Mouse (Mus musculus): Measurements from ENCODE around the gene Lancl3. TPM values are rescaled to one million over a fixed set of nuclear protein-coding genes. Genes with fewer than 3 reads are reported as not detected.
A peak's percentile ranks its signal among the peaks of the same experiment; 100 is the strongest.
"Not testable (repeated sequence)": the region's sequence is repeated elsewhere in the genome, so short reads cannot be mapped to it uniquely, and the experiment has no call there.

Lancl3 gene
- polyA plus RNA-seq, 1 experiment from 2014 or later: 1.3 TPM

DNA sequence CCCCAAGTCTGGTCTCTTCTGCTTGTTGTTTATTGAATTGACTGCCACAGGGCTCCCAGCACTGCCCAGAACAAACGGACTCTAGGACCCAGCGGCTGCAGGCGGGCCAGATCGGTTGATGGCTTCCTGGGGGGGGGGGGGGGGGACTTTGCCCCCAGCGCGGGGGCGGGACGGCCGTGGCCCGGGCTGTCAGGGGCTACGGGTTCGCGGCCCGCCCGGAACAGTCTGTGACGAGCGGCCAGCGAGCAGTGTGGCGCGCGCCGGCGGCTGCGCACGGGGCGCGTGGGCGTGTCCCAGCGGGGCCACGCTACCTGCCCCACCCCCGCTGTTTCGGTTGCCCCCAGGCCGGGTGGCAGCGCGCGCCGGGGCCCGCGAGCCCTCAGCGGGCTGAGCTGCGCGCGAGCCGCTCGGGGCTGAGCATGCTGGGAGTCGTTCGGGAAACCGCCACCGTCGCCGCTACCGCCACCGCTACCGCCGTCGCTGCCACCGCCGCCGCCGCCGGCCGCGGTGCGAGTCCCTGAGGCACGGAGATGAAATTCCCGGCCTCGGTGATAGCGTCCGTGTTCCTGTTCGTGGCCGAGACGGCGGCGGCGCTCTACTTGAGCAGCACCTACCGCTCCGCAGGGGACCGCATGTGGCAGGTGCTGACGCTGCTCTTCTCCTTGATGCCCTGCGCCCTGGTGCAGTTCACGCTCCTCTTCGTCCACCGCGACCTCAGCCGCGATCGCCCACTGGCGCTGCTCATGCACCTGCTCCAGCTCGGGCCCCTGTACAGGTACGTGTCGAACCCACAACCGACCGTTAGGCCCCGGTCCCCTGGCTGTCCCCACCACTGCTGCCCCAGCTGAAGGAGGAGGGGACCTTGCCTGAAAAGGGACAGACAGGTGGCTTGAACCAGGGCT, 73.0 kb downstream of the Lancl3 start, which contains the start of gene Xk:
TSS of gene Xk (plus strand) at position 297 of the 902 bp plus-strand sequence.
- Histone ChIP-seq H3K9me3 (replicated peaks) (no peaks in the 10 kb centered on the region), H3K27me3 (no peaks in the 10 kb centered on the region), H3K4me1 (no peaks in the 10 kb centered on the region), H3K36me3 (no peaks in the 10 kb centered on the region), H3K9ac (peak within 1 kb of the TSS; percentile 51), H3K4me3 (replicated peaks) (peak within 1 kb of the TSS; percentile 59), H3K27ac (no peak within 1 kb of the TSS), H3K4me2 (peak within 1 kb of the TSS; percentile 61)
- 12% methylated on average over 71 of the region's 94 CpGs for WGBS
- ATAC-seq (replicated peaks; ENCODE audit: low FRiP score): peak; percentile 94

DNA sequence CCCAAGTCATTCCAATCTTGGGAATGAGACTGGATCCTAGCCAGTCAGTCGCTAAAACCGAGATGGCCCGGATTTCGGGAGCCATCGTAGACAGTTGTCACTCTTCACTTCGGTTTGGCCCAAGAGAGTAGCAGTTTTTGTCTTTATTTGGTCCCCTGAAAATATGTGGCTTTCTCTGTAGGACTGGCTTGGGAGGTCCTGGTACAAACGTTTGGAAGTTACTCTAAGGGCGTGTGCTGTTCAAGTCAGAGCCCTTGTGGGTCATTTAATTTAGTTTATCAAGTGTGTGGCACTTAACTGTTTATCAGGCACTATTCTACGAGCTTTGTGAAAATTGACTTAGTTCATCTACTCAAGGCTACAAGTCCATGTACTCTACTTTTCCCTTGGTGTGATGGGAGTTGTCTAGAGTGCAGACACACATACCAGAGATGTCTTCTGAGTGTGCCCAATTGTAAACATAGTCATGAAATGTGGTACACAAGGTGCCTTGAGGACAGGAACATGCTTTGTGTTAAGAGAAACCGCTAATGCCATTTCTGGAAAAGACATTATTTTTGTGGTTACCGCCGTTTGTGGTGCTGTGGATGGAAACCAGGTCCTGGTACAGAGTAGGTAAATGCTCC, 73.8 kb downstream of the Lancl3 start:
- H3K4me1 ChIP-seq: no peaks in the 10 kb centered on the region
- H3K27ac ChIP-seq: no peak overlapping the region
- peak overlapping the region; percentile 61 for H3K4me2 ChIP-seq
- WGBS: 66% methylated on average over 12 of the region's 12 CpGs
- no peak for ATAC-seq (replicated peaks; ENCODE audit: low FRiP score)
- H3K36me3 ChIP-seq: no peaks in the 10 kb centered on the region
- peak overlapping the region; percentile 59 for H3K4me3 ChIP-seq (replicated peaks)
- no peak overlapping the region for H3K9ac ChIP-seq
- no peaks in the 10 kb centered on the region for H3K9me3 ChIP-seq (replicated peaks)
- no peaks in the 10 kb centered on the region for H3K27me3 ChIP-seq

DNA sequence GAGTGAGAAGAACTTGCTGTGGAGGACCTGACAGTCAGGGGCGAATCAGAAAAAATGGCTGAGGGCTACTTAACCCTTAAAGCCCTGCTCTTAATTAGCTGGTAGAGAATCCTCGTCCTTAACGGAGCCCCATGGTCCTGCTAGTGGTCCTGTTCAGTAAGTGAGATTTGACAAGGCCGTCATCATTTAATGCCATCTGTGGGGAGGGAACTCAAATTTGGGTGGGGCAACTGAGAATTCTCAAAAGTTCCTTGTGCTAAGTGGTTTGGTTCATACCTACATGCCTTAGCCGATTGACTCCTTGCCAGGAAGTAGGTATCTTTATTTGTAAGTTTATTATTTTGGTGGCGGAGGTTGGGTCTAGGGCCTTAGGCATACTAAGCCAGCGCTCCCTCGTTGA, 74.6 kb downstream of the Lancl3 start:
- H3K36me3 ChIP-seq: no peaks in the 10 kb centered on the region
- no peak for ATAC-seq (replicated peaks; ENCODE audit: low FRiP score)
- no peaks in the 10 kb centered on the region for H3K9me3 ChIP-seq (replicated peaks)
- WGBS: 80% methylated on average over 8 of the region's 8 CpGs
- H3K9ac ChIP-seq: no peak overlapping the region
- no peak overlapping the region for H3K4me2 ChIP-seq
- H3K27me3 ChIP-seq: no peaks in the 10 kb centered on the region
- no peak overlapping the region for H3K4me3 ChIP-seq (replicated peaks)
- no peaks in the 10 kb centered on the region for H3K4me1 ChIP-seq
- no peak overlapping the region for H3K27ac ChIP-seq

DNA sequence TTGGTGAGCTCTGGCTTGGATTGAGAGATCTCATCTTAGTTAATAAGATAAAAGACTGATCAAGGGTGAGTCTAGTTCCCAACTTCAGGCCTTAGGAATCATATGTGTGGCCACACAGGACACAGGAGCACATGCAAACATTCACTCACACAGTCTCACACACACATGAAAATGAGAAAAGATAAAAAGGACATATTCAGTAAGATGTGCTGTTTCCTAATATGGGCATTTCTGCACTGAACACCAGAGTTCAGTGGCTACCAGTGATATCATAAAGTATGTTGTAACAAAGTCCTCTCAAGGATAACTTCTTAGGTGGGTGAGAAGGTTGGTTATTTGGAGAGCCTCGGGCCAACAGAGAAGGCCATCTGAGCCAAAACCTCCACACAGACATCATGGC, 83.8 kb downstream of the Lancl3 start, which contains the start of gene H2al1m:
TSS of gene H2al1m (plus strand) at position 301 of the 400 bp plus-strand sequence.
- not testable (repeated sequence) for ATAC-seq (replicated peaks; ENCODE audit: low FRiP score); H3K9me3 ChIP-seq (replicated peaks); H3K4me1 ChIP-seq; H3K9ac ChIP-seq; H3K27ac ChIP-seq; H3K36me3 ChIP-seq; H3K4me3 ChIP-seq (replicated peaks); H3K27me3 ChIP-seq; H3K4me2 ChIP-seq
- no CpG with 5 or more reads among the region's 1 CpGs for WGBS

DNA sequence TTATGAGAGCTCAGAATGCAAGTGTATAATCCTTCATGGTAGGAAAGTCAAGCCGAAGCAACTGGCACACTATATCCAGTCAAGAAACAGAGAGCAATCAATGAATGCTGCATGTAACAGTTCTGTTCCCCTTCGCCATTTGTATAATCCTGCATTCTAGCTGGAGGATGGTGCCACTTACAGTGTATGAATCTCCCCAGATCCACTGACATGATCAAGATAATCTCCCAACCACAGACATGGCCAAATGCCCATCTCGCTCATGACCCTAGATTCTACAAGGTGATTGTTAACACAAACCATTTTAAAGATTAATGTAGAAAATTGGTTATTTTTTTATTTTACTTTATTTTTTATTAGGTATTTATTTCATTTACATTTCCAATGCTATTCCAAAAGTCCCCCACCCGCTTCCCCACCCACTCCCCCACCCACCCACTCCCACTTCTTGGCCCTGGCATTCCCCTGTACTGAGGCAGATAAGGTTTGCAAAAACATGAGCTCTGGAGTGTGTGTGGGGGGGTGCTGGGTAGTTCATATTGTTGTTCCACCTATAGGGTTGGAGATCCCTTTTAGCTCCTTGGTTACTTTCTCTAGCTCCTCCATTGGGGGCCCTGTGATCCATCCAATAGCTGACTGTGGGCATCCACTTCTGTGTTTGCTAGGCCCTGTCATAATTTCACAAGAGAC, 93.6 kb downstream of the Lancl3 start:
- not testable (repeated sequence) for H3K4me1 ChIP-seq; H3K4me3 ChIP-seq (replicated peaks); ATAC-seq (replicated peaks; ENCODE audit: low FRiP score); H3K9me3 ChIP-seq (replicated peaks); H3K4me2 ChIP-seq; H3K9ac ChIP-seq; H3K27ac ChIP-seq; H3K36me3 ChIP-seq; H3K27me3 ChIP-seq
- WGBS: 85% methylated on average over 4 of the region's 4 CpGs

DNA sequence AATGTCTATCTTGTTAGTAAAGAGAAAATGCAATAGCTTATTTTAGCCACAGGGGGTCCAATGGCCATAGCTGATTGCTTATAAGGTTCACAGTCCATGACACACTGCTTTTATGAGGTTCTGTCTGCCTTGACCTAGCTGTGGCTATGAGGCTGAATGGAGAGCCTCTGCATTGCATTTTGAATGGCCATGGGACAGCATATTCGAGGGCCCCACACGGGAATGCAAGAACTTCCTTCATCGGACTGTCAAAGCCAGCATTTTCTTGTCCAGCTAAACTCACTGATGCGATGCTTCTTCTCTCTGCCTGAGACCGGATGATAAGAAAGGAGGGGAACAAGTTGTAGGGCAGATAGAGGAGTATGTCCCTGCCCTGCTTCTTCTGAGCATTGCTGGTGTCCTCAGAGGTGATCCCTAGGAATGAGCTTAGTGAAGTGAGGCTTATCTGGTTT, 98.7 kb downstream of the Lancl3 start:
- Histone ChIP-seq H3K36me3 (no peaks in the 10 kb centered on the region), H3K27me3 (no peaks in the 10 kb centered on the region), H3K27ac (no peak overlapping the region), H3K9me3 (replicated peaks) (no peaks in the 10 kb centered on the region), H3K4me1 (no peaks in the 10 kb centered on the region), H3K4me2 (no peak overlapping the region), H3K9ac (no peak overlapping the region), H3K4me3 (replicated peaks) (no peak overlapping the region)
- ATAC-seq (replicated peaks; ENCODE audit: low FRiP score): peak; percentile 64; the same call in 1 of the 2 replicates
- WGBS: 88% methylated on average over 5 of the region's 5 CpGs

DNA sequence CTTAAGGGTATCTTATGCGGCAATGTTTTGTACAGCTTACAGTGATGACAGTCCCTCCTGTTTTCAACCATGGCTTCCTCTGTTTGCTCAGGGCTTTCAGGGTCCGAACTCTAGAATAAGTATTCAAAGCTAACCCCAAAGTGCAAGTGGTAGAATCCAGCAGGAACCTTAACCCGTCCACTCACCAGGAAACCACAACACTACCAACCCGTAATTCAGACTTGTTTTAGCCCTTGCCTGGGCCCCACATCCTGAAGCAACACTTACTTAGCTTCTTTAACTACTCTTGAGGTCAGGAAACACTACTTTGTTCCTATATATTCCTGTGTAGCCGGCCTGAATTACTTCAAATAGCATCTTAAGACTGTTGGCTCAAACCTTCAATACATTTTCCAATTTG, 103.1 kb downstream of the Lancl3 start:
- H3K36me3 ChIP-seq: no peaks in the 10 kb centered on the region
- ATAC-seq (replicated peaks; ENCODE audit: low FRiP score): no peak
- H3K27me3 ChIP-seq: no peaks in the 10 kb centered on the region
- H3K4me2 ChIP-seq: no peak overlapping the region
- H3K9me3 ChIP-seq (replicated peaks): no peaks in the 10 kb centered on the region
- H3K27ac ChIP-seq: no peak overlapping the region
- no peak overlapping the region for H3K9ac ChIP-seq
- WGBS: 78% methylated on average over 5 of the region's 5 CpGs
- H3K4me1 ChIP-seq: no peaks in the 10 kb centered on the region
- H3K4me3 ChIP-seq (replicated peaks): no peak overlapping the region

DNA sequence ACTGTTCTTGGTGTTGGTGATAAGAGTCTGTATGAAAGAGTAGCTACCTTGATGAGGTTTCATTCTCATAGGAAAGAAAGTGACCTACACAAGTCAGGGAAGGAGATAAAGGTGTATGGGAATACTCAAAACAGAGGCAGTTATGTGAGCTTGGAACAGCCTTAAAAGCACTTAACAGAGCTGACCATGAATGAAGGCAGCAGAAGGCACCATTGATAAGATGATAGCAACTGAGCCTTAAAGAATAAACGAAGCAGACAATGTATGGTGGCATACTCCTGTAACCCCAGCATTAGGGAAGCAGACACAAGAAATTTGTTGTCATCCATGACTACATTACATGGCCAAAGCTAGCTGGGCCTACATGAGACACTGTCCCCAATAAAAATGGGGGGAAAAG, 103.8 kb downstream of the Lancl3 start:
- Histone ChIP-seq H3K9me3 (replicated peaks) (no peaks in the 10 kb centered on the region), H3K4me2 (no peak overlapping the region), H3K4me3 (replicated peaks) (no peak overlapping the region), H3K27me3 (no peaks in the 10 kb centered on the region), H3K27ac (no peak overlapping the region), H3K36me3 (no peaks in the 10 kb centered on the region), H3K9ac (no peak overlapping the region), H3K4me1 (no peaks in the 10 kb centered on the region)
- 78% methylated on average over 1 of the region's 1 CpGs for WGBS
- ATAC-seq (replicated peaks; ENCODE audit: low FRiP score): no peak

DNA sequence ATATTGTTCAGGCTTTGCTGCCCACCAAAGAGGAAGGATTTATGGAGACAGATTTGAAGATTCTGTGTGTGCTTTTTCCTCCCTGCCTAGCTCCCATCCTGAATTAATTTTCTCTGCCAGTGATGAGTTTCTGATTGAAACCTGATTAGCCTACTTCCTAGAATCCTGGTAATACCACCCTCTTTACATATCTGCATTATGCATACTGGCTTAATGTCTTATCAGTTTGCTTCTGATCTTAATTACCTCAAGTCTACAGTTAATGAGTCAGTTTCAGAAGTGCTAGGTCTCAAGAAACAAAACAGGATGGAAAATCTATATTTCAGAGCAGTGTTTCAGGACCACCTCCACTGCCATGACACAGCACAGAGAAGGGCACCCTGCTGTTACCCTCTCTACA, 116.8 kb downstream of the Lancl3 start:
- not testable (repeated sequence) for ATAC-seq (replicated peaks; ENCODE audit: low FRiP score); H3K4me2 ChIP-seq; H3K4me3 ChIP-seq (replicated peaks); H3K9me3 ChIP-seq (replicated peaks); H3K9ac ChIP-seq; H3K4me1 ChIP-seq; H3K36me3 ChIP-seq; H3K27ac ChIP-seq; H3K27me3 ChIP-seq

Other genes with a start within 250 kb of the Lancl3 start
- gene Fthl17b, start 236.9 kb upstream of the Lancl3 start, polyA plus RNA-seq (2015; fragmentation: Nextera tagmentation; extraction: Ambion mirVana): not detected in 2 replicates
- gene Fthl17c, start 223.3 kb upstream of the Lancl3 start, polyA plus RNA-seq (2015; fragmentation: Nextera tagmentation; extraction: Ambion mirVana): not detected in 2 replicates
- gene Fthl17d, start 213.1 kb upstream of the Lancl3 start, polyA plus RNA-seq (2015; fragmentation: Nextera tagmentation; extraction: Ambion mirVana): not detected in 2 replicates
- gene Fthl17e, start 166.4 kb upstream of the Lancl3 start, polyA plus RNA-seq (2015; fragmentation: Nextera tagmentation; extraction: Ambion mirVana): not detected in 2 replicates
- gene Fthl17f, start 136.9 kb upstream of the Lancl3 start, polyA plus RNA-seq (2015; fragmentation: Nextera tagmentation; extraction: Ambion mirVana): not detected in 2 replicates
- gene 4930402K13Rik, start 95.3 kb upstream of the Lancl3 start, polyA plus RNA-seq (2015; fragmentation: Nextera tagmentation; extraction: Ambion mirVana): not detected in 2 replicates
- gene Gm14862, start 57.0 kb downstream of the Lancl3 start, polyA plus RNA-seq (2015; fragmentation: Nextera tagmentation; extraction: Ambion mirVana): 0.27 TPM in 1 of 2 replicates, not detected in the other
- 1.4 and 2.2 TPM in 2 replicates for gene Xk, start 72.9 kb downstream of the Lancl3 start, polyA plus RNA-seq (2015; fragmentation: Nextera tagmentation; extraction: Ambion mirVana)
- not detected in 2 replicates for gene H2al1m, start 83.9 kb downstream of the Lancl3 start, polyA plus RNA-seq (2015; fragmentation: Nextera tagmentation; extraction: Ambion mirVana)
- 0.34 TPM in 1 of 2 replicates, not detected in the other for gene H2al1k, start 150.7 kb downstream of the Lancl3 start, polyA plus RNA-seq (2015; fragmentation: Nextera tagmentation; extraction: Ambion mirVana)

Measured in kidney, embryonic 15.5 days (tissue).